ENCODE assay signal across 12 mouse cellular contexts in the genomic region with DNA sequence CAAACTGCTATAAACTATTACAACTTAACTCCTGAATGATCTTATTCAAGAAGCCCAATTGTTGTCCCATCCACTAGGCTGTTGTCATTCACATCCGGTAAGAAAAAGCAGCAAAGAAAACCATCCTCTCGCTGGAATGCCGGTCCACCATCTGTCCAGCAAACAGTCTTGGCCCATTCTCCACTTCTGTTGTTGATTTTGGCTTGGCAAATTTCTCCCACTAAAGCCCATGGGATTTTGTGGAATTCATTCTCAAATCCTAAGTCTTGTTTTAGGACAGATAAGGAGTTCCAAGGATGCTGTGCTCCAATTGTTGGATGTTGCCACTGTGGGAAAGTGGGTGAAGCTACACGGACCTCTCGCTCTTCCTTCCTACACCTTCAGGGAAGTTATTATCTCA. TPM values are rescaled to one million over a fixed set of nuclear protein-coding genes. Genes with fewer than 3 reads are reported as not detected.
A peak's percentile ranks its signal among the peaks of the same experiment; 100 is the strongest.
DNase-seq lines count a peak whose midpoint lies in the region; ATAC-seq lines count a peak whose summit lies in the region.
"Had no signal": no experiment of that assay in that cellular context is flagged by ENCODE, and none has a peak within 500 bp of the region (broad histone marks: within the 10 kb centered on the region; RNA-seq: fewer than 3 reads in every experiment).

No protein-coding gene starts in this region.

- WGBS in heart, embryonic 12.5 days = 71% methylated on average over 5 of the region's 5 CpGs
- 67% methylated on average over 5 of the region's 5 CpGs for WGBS in heart, embryonic 14.5 days
- WGBS in kidney, embryonic 16.5 days = 61% methylated on average over 5 of the region's 5 CpGs

- H3K4me1 ChIP-seq in heart, embryonic 12.5 days (replicated peaks) = peaks cover 41% of the 10 kb centered on the region
- peaks cover 25 to 43% of the 10 kb centered on the region in 2 experiments for H3K4me1 ChIP-seq in heart, embryonic 14.5 days (ENCODE audit: control insufficient read depth in 2 of 2, insufficient read depth in 2 of 2, low read length in 2 of 2)
- peaks cover 15% of the 10 kb centered on the region; the same call in 1 of the 2 replicates for H3K4me1 ChIP-seq in kidney, embryonic 16.5 days (ENCODE audit: insufficient read depth, low read length)
- H3K4me1 ChIP-seq: forebrain, embryonic 12.5 days; limb, embryonic 12.5 days had no signal

- H3K9ac ChIP-seq in heart, embryonic 12.5 days = no peak overlapping the region
- H3K9ac ChIP-seq in heart, embryonic 14.5 days (ENCODE audit: low read length) = no peak overlapping the region
- H3K9ac ChIP-seq in kidney, embryonic 16.5 days (replicated peaks; ENCODE audit: low read length) = no peak overlapping the region
- H3K9ac ChIP-seq: forebrain, embryonic 12.5 days; limb, embryonic 12.5 days; stomach, embryonic 15.5 days had no signal

- peak; percentile 78 to 85 for DNase-seq in heart, adult 18-20 months
- DNase-seq in NIH3T3 (ENCODE audit: low read depth) = peak; percentile 68
- DNase-seq in frontal cortex, postnatal 10 days (ENCODE audit: low spot score in 2 of 2) = no peak
- DNase-seq in retina, postnatal 1 day = no peak
- DNase-seq: embryo, embryonic 11 days; right cerebral cortex, adult 18-20 months had no signal

- no peak overlapping the region for H3K4me2 ChIP-seq in heart, embryonic 12.5 days
- H3K4me2 ChIP-seq in heart, embryonic 14.5 days (ENCODE audit: low read length) = no peak overlapping the region
- H3K4me2 ChIP-seq in kidney, embryonic 16.5 days (replicated peaks; ENCODE audit: low read depth, low read length) = no peak overlapping the region
- H3K4me2 ChIP-seq: forebrain, embryonic 12.5 days; limb, embryonic 12.5 days; stomach, embryonic 15.5 days had no signal

- H3K36me3 ChIP-seq in heart, embryonic 12.5 days = no peaks in the 10 kb centered on the region
- no peaks in the 10 kb centered on the region for H3K36me3 ChIP-seq in heart, embryonic 14.5 days (ENCODE audit: control insufficient read depth, insufficient read depth, low read length)
- H3K36me3 ChIP-seq in kidney, embryonic 16.5 days (ENCODE audit: insufficient read depth, low read length) = no peaks in the 10 kb centered on the region
- H3K36me3 ChIP-seq: forebrain, embryonic 12.5 days; limb, embryonic 12.5 days; stomach, embryonic 15.5 days had no signal

- no peak overlapping the region for H3K4me3 ChIP-seq in heart, embryonic 12.5 days
- no peak overlapping the region for H3K4me3 ChIP-seq in heart, embryonic 14.5 days (ENCODE audit: control insufficient read depth in 1 of 2, insufficient read depth in 1 of 2, low read depth in 1 of 2, low read length in 2 of 2)
- H3K4me3 ChIP-seq in kidney, embryonic 16.5 days (ENCODE audit: low read length) = no peak overlapping the region
- H3K4me3 ChIP-seq: forebrain, embryonic 12.5 days; limb, embryonic 12.5 days; stomach, embryonic 15.5 days had no signal

- H3K27me3 ChIP-seq in heart, embryonic 12.5 days (replicated peaks) = no peaks in the 10 kb centered on the region
- no peaks in the 10 kb centered on the region for H3K27me3 ChIP-seq in heart, embryonic 14.5 days (ENCODE audit: control insufficient read depth, insufficient read depth, low read length)
- no peaks in the 10 kb centered on the region for H3K27me3 ChIP-seq in kidney, embryonic 16.5 days (ENCODE audit: insufficient read depth, low read length)
- H3K27me3 ChIP-seq: forebrain, embryonic 12.5 days; limb, embryonic 12.5 days; stomach, embryonic 15.5 days had no signal

- no peak for ATAC-seq in heart, embryonic 12.5 days (ENCODE audit: insufficient number of reproducible peaks, low FRiP score)
- ATAC-seq in heart, embryonic 14.5 days (ENCODE audit: insufficient number of reproducible peaks, insufficient read depth, low FRiP score, low read depth) = no peak
- peak; percentile 33; the same call in 1 of the 2 replicates for ATAC-seq in kidney, embryonic 16.5 days (ENCODE audit: low FRiP score, low TSS enrichment)

- H3K27ac ChIP-seq in heart, embryonic 12.5 days (ENCODE audit: poor library complexity, severe bottlenecking) = no peak overlapping the region
- peak overlapping the region; percentile 74 to 86; a peak in 3 of 4 replicates for H3K27ac ChIP-seq in heart, embryonic 14.5 days (replicated peaks in 1 of 2; ENCODE audit: control insufficient read depth in 1 of 2, insufficient read depth in 1 of 2, low read depth in 2 of 2, low read length in 2 of 2)
- peak overlapping the region; percentile 61 for H3K27ac ChIP-seq in kidney, embryonic 16.5 days (ENCODE audit: low read length)
- H3K27ac ChIP-seq: forebrain, embryonic 12.5 days; limb, embryonic 12.5 days; stomach, embryonic 15.5 days had no signal

- no peaks in the 10 kb centered on the region for H3K9me3 ChIP-seq in heart, embryonic 12.5 days (replicated peaks)
- H3K9me3 ChIP-seq in heart, embryonic 14.5 days (ENCODE audit: control insufficient read depth, low read length) = no peaks in the 10 kb centered on the region
- H3K9me3 ChIP-seq in kidney, embryonic 16.5 days (ENCODE audit: low read length) = no peaks in the 10 kb centered on the region
- H3K9me3 ChIP-seq: forebrain, embryonic 12.5 days; limb, embryonic 12.5 days; stomach, embryonic 15.5 days had no signal

RNA-seq across cellular contexts. Expression of gene Herpud2, which starts 25.6 kb away (rescaled TPM):
- 10 to 100 TPM; 33.0 to 34.9 TPM for total RNA-seq in heart, adult 18-20 months (2021)
- 37.0 and 38.1 TPM in 2 replicates for polyA plus RNA-seq in heart, embryonic 12.5 days (2016; fragmentation: Nextera tagmentation; extraction: Ambion mirVana)
- 32.4 and 36.7 TPM in 2 replicates for polyA plus RNA-seq in heart, embryonic 14.5 days (2014; fragmentation: Nextera tagmentation; extraction: Ambion mirVana)
- polyA plus RNA-seq in kidney, embryonic 16.5 days (2015; fragmentation: Nextera tagmentation; extraction: Ambion mirVana) = 29.1 and 29.2 TPM in 2 replicates

Comparison
In these comparisons a context has a peak if more than half of its experiments do, and no peak if none do; other contexts are left out.
1. DNase-seq: peak in heart, adult 18-20 months (2 of 2) and NIH3T3 (single experiment); none in frontal cortex, postnatal 10 days (0 of 2) and retina, postnatal 1 day (single experiment).